Mouse (Mus musculus): ENCODE results near the gene Gm10720. TPM values are rescaled to one million over a fixed set of nuclear protein-coding genes. Genes with fewer than 3 reads are reported as not detected.
A peak's percentile ranks its signal among the peaks of the same experiment; 100 is the strongest.
"Not testable (repeated sequence)": the region's sequence is repeated elsewhere in the genome, so short reads cannot be mapped to it uniquely, and the experiment has no call there.

The Gm10720 gene
- polyA plus RNA-seq, 1 experiment from 2014 or later: not detected

GRCm38 (mm10) chr9:3009331-3009730 is 6.1 kb upstream of the Gm10720 start:
- ATAC-seq (replicated peaks; ENCODE audit: insufficient number of reproducible peaks, low FRiP score, low TSS enrichment, low read depth): peak; percentile 64; the same call in 1 of the 2 replicates
- H3K4me2 ChIP-seq (ENCODE audit: low read depth, low read length); DNase-seq (ENCODE audit: low spot score); H3K4me1 ChIP-seq (ENCODE audit: control insufficient read depth, insufficient read depth, low read length); H3K9ac ChIP-seq (replicated peaks; ENCODE audit: low read length); H3K36me3 ChIP-seq (replicated peaks; ENCODE audit: control insufficient read depth, insufficient read depth, low read depth, low read length); H3K9me3 ChIP-seq (replicated peaks; ENCODE audit: control insufficient read depth, low read length); H3K27me3 ChIP-seq (ENCODE audit: control insufficient read depth, insufficient read depth, low read length); H3K4me3 ChIP-seq (ENCODE audit: low read depth, low read length); H3K27ac ChIP-seq (replicated peaks; ENCODE audit: low read depth, low read length): not testable (repeated sequence)
- no CpG with 5 or more reads among the region's 5 CpGs for whole genome bisulfite sequencing

GRCm38 (mm10) chr9:3012054-3012621 is 3.3 kb upstream of the Gm10720 start:
- not testable (repeated sequence) for ATAC-seq (replicated peaks; ENCODE audit: insufficient number of reproducible peaks, low FRiP score, low TSS enrichment, low read depth); H3K9ac ChIP-seq (replicated peaks; ENCODE audit: low read length); H3K27ac ChIP-seq (replicated peaks; ENCODE audit: low read depth, low read length); DNase-seq (ENCODE audit: low spot score); H3K36me3 ChIP-seq (replicated peaks; ENCODE audit: control insufficient read depth, insufficient read depth, low read depth, low read length); H3K4me2 ChIP-seq (ENCODE audit: low read depth, low read length); H3K27me3 ChIP-seq (ENCODE audit: control insufficient read depth, insufficient read depth, low read length); H3K9me3 ChIP-seq (replicated peaks; ENCODE audit: control insufficient read depth, low read length); H3K4me3 ChIP-seq (ENCODE audit: low read depth, low read length); H3K4me1 ChIP-seq (ENCODE audit: control insufficient read depth, insufficient read depth, low read length)
- WGBS: 85% methylated on average over 2 of the region's 7 CpGs

GRCm38 (mm10) chr9:3012733-3013279 is 2.6 kb upstream of the Gm10720 start, which contains the start of gene Gm10721:
Gene Gm10721 (plus strand): TSS chr9:3013140.
- DNase-seq (ENCODE audit: low spot score); H3K9me3 ChIP-seq (replicated peaks; ENCODE audit: control insufficient read depth, low read length); H3K9ac ChIP-seq (replicated peaks; ENCODE audit: low read length); H3K36me3 ChIP-seq (replicated peaks; ENCODE audit: control insufficient read depth, insufficient read depth, low read depth, low read length); H3K4me3 ChIP-seq (ENCODE audit: low read depth, low read length); H3K27me3 ChIP-seq (ENCODE audit: control insufficient read depth, insufficient read depth, low read length); H3K4me1 ChIP-seq (ENCODE audit: control insufficient read depth, insufficient read depth, low read length); H3K4me2 ChIP-seq (ENCODE audit: low read depth, low read length); H3K27ac ChIP-seq (replicated peaks; ENCODE audit: low read depth, low read length): not testable (repeated sequence)
- no CpG with 5 or more reads among the region's 11 CpGs for WGBS
- ATAC-seq (replicated peaks; ENCODE audit: insufficient number of reproducible peaks, low FRiP score, low TSS enrichment, low read depth): 0 out of 2 replicates have a peak, but pooled peaks have one; percentile 40

- not testable (repeated sequence) for DNase-seq (ENCODE audit: low spot score); ATAC-seq (replicated peaks; ENCODE audit: insufficient number of reproducible peaks, low FRiP score, low TSS enrichment, low read depth)
These were observed 442 bp downstream of the Gm10720 start for GRCm38 (mm10) chr9:3015896-3016295.

GRCm38 (mm10) chr9:3017108-3017507 is 1.7 kb downstream of the Gm10720 start, which contains the start of gene Gm10719:
Gene Gm10719 (plus strand): TSS chr9:3017408.
- not testable (repeated sequence) for DNase-seq (ENCODE audit: low spot score); H3K27me3 ChIP-seq (ENCODE audit: control insufficient read depth, insufficient read depth, low read length); H3K4me3 ChIP-seq (ENCODE audit: low read depth, low read length); H3K27ac ChIP-seq (replicated peaks; ENCODE audit: low read depth, low read length); ATAC-seq (replicated peaks; ENCODE audit: insufficient number of reproducible peaks, low FRiP score, low TSS enrichment, low read depth); H3K4me2 ChIP-seq (ENCODE audit: low read depth, low read length); H3K9me3 ChIP-seq (replicated peaks; ENCODE audit: control insufficient read depth, low read length); H3K36me3 ChIP-seq (replicated peaks; ENCODE audit: control insufficient read depth, insufficient read depth, low read depth, low read length); H3K9ac ChIP-seq (replicated peaks; ENCODE audit: low read length); H3K4me1 ChIP-seq (ENCODE audit: control insufficient read depth, insufficient read depth, low read length)
- no CpG with 5 or more reads among the region's 9 CpGs for WGBS

More at GRCm38 (mm10) chr9:3015896-3016295, 442 bp downstream of the Gm10720 start:
- H3K9ac ChIP-seq (replicated peaks; ENCODE audit: low read length); H3K27me3 ChIP-seq (ENCODE audit: control insufficient read depth, insufficient read depth, low read length); H3K9me3 ChIP-seq (replicated peaks; ENCODE audit: control insufficient read depth, low read length); H3K27ac ChIP-seq (replicated peaks; ENCODE audit: low read depth, low read length); H3K4me3 ChIP-seq (ENCODE audit: low read depth, low read length); H3K4me2 ChIP-seq (ENCODE audit: low read depth, low read length); H3K4me1 ChIP-seq (ENCODE audit: control insufficient read depth, insufficient read depth, low read length); H3K36me3 ChIP-seq (replicated peaks; ENCODE audit: control insufficient read depth, insufficient read depth, low read depth, low read length): not testable (repeated sequence)
- 68% methylated on average over 4 of the region's 6 CpGs for WGBS

- H3K27ac ChIP-seq (replicated peaks; ENCODE audit: low read depth, low read length); H3K9ac ChIP-seq (replicated peaks; ENCODE audit: low read length); H3K4me1 ChIP-seq (ENCODE audit: control insufficient read depth, insufficient read depth, low read length); DNase-seq (ENCODE audit: low spot score); H3K4me3 ChIP-seq (ENCODE audit: low read depth, low read length); ATAC-seq (replicated peaks; ENCODE audit: insufficient number of reproducible peaks, low FRiP score, low TSS enrichment, low read depth); H3K36me3 ChIP-seq (replicated peaks; ENCODE audit: control insufficient read depth, insufficient read depth, low read depth, low read length); H3K27me3 ChIP-seq (ENCODE audit: control insufficient read depth, insufficient read depth, low read length); H3K4me2 ChIP-seq (ENCODE audit: low read depth, low read length); H3K9me3 ChIP-seq (replicated peaks; ENCODE audit: control insufficient read depth, low read length): not testable (repeated sequence)
- WGBS: 71% methylated on average over 9 of the region's 9 CpGs
These were observed 3.5 kb downstream of the Gm10720 start for GRCm38 (mm10) chr9:3018944-3019343.

- H3K36me3 ChIP-seq (replicated peaks; ENCODE audit: control insufficient read depth, insufficient read depth, low read depth, low read length); H3K4me2 ChIP-seq (ENCODE audit: low read depth, low read length); DNase-seq (ENCODE audit: low spot score); H3K4me3 ChIP-seq (ENCODE audit: low read depth, low read length); H3K9ac ChIP-seq (replicated peaks; ENCODE audit: low read length); H3K27me3 ChIP-seq (ENCODE audit: control insufficient read depth, insufficient read depth, low read length); H3K9me3 ChIP-seq (replicated peaks; ENCODE audit: control insufficient read depth, low read length); H3K4me1 ChIP-seq (ENCODE audit: control insufficient read depth, insufficient read depth, low read length); H3K27ac ChIP-seq (replicated peaks; ENCODE audit: low read depth, low read length): not testable (repeated sequence)
- ATAC-seq (replicated peaks; ENCODE audit: insufficient number of reproducible peaks, low FRiP score, low TSS enrichment, low read depth): 0 out of 2 replicates have a peak, but pooled peaks have one; percentile 62
- 81% methylated on average over 11 of the region's 19 CpGs for WGBS
These were observed 4.6 kb downstream of the Gm10720 start for GRCm38 (mm10) chr9:3019835-3020727.

Measured in embryonic facial prominence, embryonic 11.5 days (tissue).